Mouse (Mus musculus) heart, embryonic 14.5 days (tissue): Measurements from ENCODE around the gene Matn4. TPM values are rescaled to one million over a fixed set of nuclear protein-coding genes. Genes with fewer than 3 reads are reported as not detected.

Experiments
- ATAC-seq: fragments of 200-750 bp; cut with Nextera tagmentation; 2 replicates; pipeline ENCODE4 v1.8.0; 2017; ENCODE audit warnings: low read depth, moderate TSS enrichment; ENCODE audit not compliant: insufficient number of reproducible peaks, insufficient read depth, low FRiP score
- H3K27ac ChIP-seq, 2 experiments: fragments of 200-500 bp in 1 of 2; fragments of 300-500 bp in 1 of 2; sonication (generic) in 1 of 2; replicated peaks in 1 of 2; 2 replicates each; pipeline ENCODE4 v1.5.1; 2012 to 2014; ENCODE audit warnings: low read depth in 2 of 2, low read length in 2 of 2, control low read depth in 1 of 2, mild to moderate bottlenecking in 1 of 2, mixed read lengths in 1 of 2; ENCODE audit not compliant: control insufficient read depth in 1 of 2, insufficient read depth in 1 of 2
- H3K27me3 ChIP-seq: fragments of 300-500 bp; sonication (generic); 2 replicates; pipeline ENCODE4 v1.6.1; 2014; ENCODE audit warnings: mild to moderate bottlenecking, low read length, control low read depth; ENCODE audit not compliant: control insufficient read depth, insufficient read depth
- H3K36me3 ChIP-seq: fragments of 300-500 bp; sonication (generic); 2 replicates; pipeline ENCODE4 v1.6.1; 2014; ENCODE audit warnings: mild to moderate bottlenecking, control low read depth, low read length, mixed read lengths; ENCODE audit not compliant: control insufficient read depth, insufficient read depth
- H3K4me1 ChIP-seq, 2 experiments: fragments of 200-500 bp in 1 of 2; fragments of 300-500 bp in 1 of 2; sonication (generic) in 1 of 2; 2 replicates each; pipeline ENCODE4 v1.6.1; 2012 to 2014; ENCODE audit warnings: low read length in 2 of 2, control low read depth in 1 of 2, mixed read lengths in 1 of 2; ENCODE audit not compliant: control insufficient read depth in 2 of 2, insufficient read depth in 2 of 2
- H3K4me2 ChIP-seq: fragments of 300-500 bp; sonication (generic); 2 replicates; pipeline ENCODE4 v1.6.1; 2014; ENCODE audit warnings: mild to moderate bottlenecking, low read length
- H3K4me3 ChIP-seq, 2 experiments: fragments of 200-500 bp in 1 of 2; fragments of 300-500 bp in 1 of 2; sonication (generic) in 1 of 2; 2 replicates each; pipeline ENCODE4 v1.5.1; 2012 to 2014; ENCODE audit warnings: low read length in 2 of 2, mild to moderate bottlenecking in 2 of 2, control low read depth in 1 of 2, low read depth in 1 of 2, moderate library complexity in 1 of 2; ENCODE audit not compliant: control insufficient read depth in 1 of 2, insufficient read depth in 1 of 2
- H3K9ac ChIP-seq: fragments of 300-500 bp; sonication (generic); 2 replicates; pipeline ENCODE4 v1.6.1; 2014; ENCODE audit warnings: mild to moderate bottlenecking, low read length
- H3K9me3 ChIP-seq: fragments of 300-500 bp; sonication (generic); 2 replicates; pipeline ENCODE4 v1.6.1; 2016; ENCODE audit warnings: low read length, control low read depth; ENCODE audit not compliant: control insufficient read depth
- WGBS: fragments of 180-500 bp; shearing (Covaris S2); extraction: QIAGEN DNeasy Blood & Tissue Kit; methylation state at CpG from one replicate; pipeline ENCODE4 v1.1.7; 2014; 5-methylcytosine and 5-hydroxymethylcytosine counted together
- polyA plus RNA-seq: library from polyadenylated mRNA; unstranded; fragments of >200 nt; fragmentation: Nextera tagmentation; extraction: Ambion mirVana; gene quantifications from 2 replicates; pipeline ENCODE4 v1.2.1, GENCODE M21; 2014

Gene Matn4
- polyA plus RNA-seq, 1 experiment from 2014 or later = 0.97 TPM

GRCm38 (mm10) chr2:164435216-164436090 lies 30.5 kb upstream of the Matn4 start:
- 22% methylated on average over 5 of the region's 5 CpGs for WGBS
- Histone ChIP-seq H3K4me2 (no peak overlapping the region), H3K4me1 (peaks cover 51 to 77% of the 10 kb centered on the region in 2 experiments), H3K36me3 (no peaks in the 10 kb centered on the region), H3K27ac (no peak overlapping the region), H3K9ac (peak overlapping the region; percentile 18; the same call in 1 of the 2 replicates), H3K27me3 (no peaks in the 10 kb centered on the region), H3K9me3 (no peaks in the 10 kb centered on the region), H3K4me3 (no peak overlapping the region)
- ATAC-seq = no peak

- 70% methylated on average over 3 of the region's 3 CpGs for WGBS
- Histone ChIP-seq H3K36me3 (peaks cover 4% of the 10 kb centered on the region; the same call in 1 of the 2 replicates), H3K27me3 (no peaks in the 10 kb centered on the region), H3K9ac (no peak overlapping the region), H3K4me2 (no peak overlapping the region), H3K4me3 (no peak overlapping the region), H3K27ac (no peak overlapping the region), H3K9me3 (no peaks in the 10 kb centered on the region), H3K4me1 (peaks cover 52 to 74% of the 10 kb centered on the region in 2 experiments)
- no peak for ATAC-seq
These were observed 29.7 kb upstream of the Matn4 start for GRCm38 (mm10) chr2:164434681-164435080.

- no peak overlapping the region for H3K4me3 ChIP-seq
- peaks cover 46 to 61% of the 10 kb centered on the region in 2 experiments for H3K4me1 ChIP-seq
- no peak for ATAC-seq
- peak overlapping the region; percentile 62 to 73 for H3K27ac ChIP-seq
- peak overlapping the region; percentile 46; the same call in 1 of the 2 replicates for H3K4me2 ChIP-seq
- WGBS = 81% methylated on average over 9 of the region's 9 CpGs
- no peaks in the 10 kb centered on the region for H3K27me3 ChIP-seq
- H3K9ac ChIP-seq = 0 out of 2 replicates have a peak overlapping the region, but pooled peaks have one; percentile 60
- H3K9me3 ChIP-seq = no peaks in the 10 kb centered on the region
- H3K36me3 ChIP-seq = peaks cover 16% of the 10 kb centered on the region
These were observed 28.4 kb upstream of the Matn4 start for GRCm38 (mm10) chr2:164433278-164433895.

GRCm38 (mm10) chr2:164432541-164433191 lies 27.7 kb upstream of the Matn4 start:
- Histone ChIP-seq H3K4me2 (peak overlapping the region; percentile 46), H3K9me3 (no peaks in the 10 kb centered on the region), H3K36me3 (peaks cover 24% of the 10 kb centered on the region), H3K4me3 (no peak overlapping the region), H3K4me1 (peaks cover 45 to 58% of the 10 kb centered on the region in 2 experiments), H3K9ac (peak overlapping the region; percentile 60), H3K27ac (peak overlapping the region; percentile 62 to 73), H3K27me3 (no peaks in the 10 kb centered on the region)
- WGBS = 17% methylated on average over 22 of the region's 22 CpGs
- 0 out of 2 replicates have a peak, but pooled peaks have one; percentile 17 for ATAC-seq

GRCm38 (mm10) chr2:164431676-164432465 lies 26.9 kb upstream of the Matn4 start:
- 71% methylated on average over 9 of the region's 9 CpGs for WGBS
- peaks cover 29% of the 10 kb centered on the region for H3K36me3 ChIP-seq
- H3K27ac ChIP-seq = peak overlapping the region in 1 of 2 experiments; percentile 73; a peak in 2 of 4 replicates
- ATAC-seq = no peak
- no peaks in the 10 kb centered on the region for H3K27me3 ChIP-seq
- peak overlapping the region; percentile 60 for H3K9ac ChIP-seq
- peak overlapping the region; percentile 46 for H3K4me2 ChIP-seq
- H3K4me3 ChIP-seq = no peak overlapping the region
- peaks cover 42 to 50% of the 10 kb centered on the region in 2 experiments for H3K4me1 ChIP-seq
- H3K9me3 ChIP-seq = no peaks in the 10 kb centered on the region

GRCm38 (mm10) chr2:164430697-164431096 lies 25.7 kb upstream of the Matn4 start:
- Histone ChIP-seq H3K36me3 (peaks cover 40% of the 10 kb centered on the region), H3K9me3 (no peaks in the 10 kb centered on the region), H3K4me2 (no peak overlapping the region), H3K4me3 (no peak overlapping the region), H3K27ac (no peak overlapping the region), H3K27me3 (no peaks in the 10 kb centered on the region), H3K4me1 (peaks cover 32 to 38% of the 10 kb centered on the region in 2 experiments), H3K9ac (no peak overlapping the region)
- WGBS = 10% methylated on average over 7 of the region's 7 CpGs
- no peak for ATAC-seq
